Mouse (Mus musculus) lung, postnatal 10 days (tissue): ENCODE measurements around the gene Ccdc142.

ENCODE experiments used
- DNase-seq: peaks from one replicate; pipeline ENCODE4 v3.0.0; 2021

Ccdc142 gene

GRCm38 (mm10) chr6:83086121-83087035 is 15.0 kb upstream of the Ccdc142 start, which contains the start of gene Lbx2:
Gene Lbx2 (plus strand): TSS chr6:83086367.
- no peak for DNase-seq

GRCm38 (mm10) chr6:83087205-83087925 is 14.0 kb upstream of the Ccdc142 start:
- peak; percentile 41 for DNase-seq

- DNase-seq, result no peak
Measured at GRCm38 (mm10) chr6:83087926-83088260, 13.5 kb upstream of the Ccdc142 start.

- DNase-seq, result peak; percentile 64
Measured at GRCm38 (mm10) chr6:83092416-83093127, 8.8 kb upstream of the Ccdc142 start.

GRCm38 (mm10) chr6:83095968-83096367 is 5.4 kb upstream of the Ccdc142 start:
- no peak for DNase-seq

- DNase-seq, result no peak
Measured at GRCm38 (mm10) chr6:83098411-83098810, 3.0 kb upstream of the Ccdc142 start.

GRCm38 (mm10) chr6:83101688-83102556 is 521 bp downstream of the Ccdc142 start:
- DNase-seq, result peak; percentile 72

- no peak for DNase-seq
Measured at GRCm38 (mm10) chr6:83103130-83103650, 1.8 kb downstream of the Ccdc142 start.

GRCm38 (mm10) chr6:83104158-83104557 is 2.8 kb downstream of the Ccdc142 start:
- DNase-seq, result no peak

- peak; percentile 88 for DNase-seq
Measured at GRCm38 (mm10) chr6:83107566-83108400, 6.4 kb downstream of the Ccdc142 start.

- peak; percentile 87 for DNase-seq
Measured at GRCm38 (mm10) chr6:83108762-83109668, 7.6 kb downstream of the Ccdc142 start, which contains the start of gene Mrpl53. Gene Mrpl53 (plus strand): TSS chr6:83109040.

- no peak for DNase-seq
Measured at GRCm38 (mm10) chr6:83111510-83112136, 10.2 kb downstream of the Ccdc142 start.

- DNase-seq, result peak; percentile 97
Measured at GRCm38 (mm10) chr6:83115011-83115671, 13.7 kb downstream of the Ccdc142 start, which contains the start of gene Mogs. Gene Mogs (plus strand): TSS chr6:83115496.

- DNase-seq, result no peak
Measured at GRCm38 (mm10) chr6:83115682-83116372, 14.4 kb downstream of the Ccdc142 start.

- DNase-seq, result no peak
Measured at GRCm38 (mm10) chr6:83116373-83117164, 15.2 kb downstream of the Ccdc142 start.

GRCm38 (mm10) chr6:83117165-83117438 is 15.7 kb downstream of the Ccdc142 start:
- DNase-seq, result no peak

- no peak for DNase-seq
Measured at GRCm38 (mm10) chr6:83117616-83118015, 16.2 kb downstream of the Ccdc142 start.
